Mouse (Mus musculus) stomach, adult 2 months (tissue): Measurements from ENCODE around the gene Mipep. TPM values are rescaled to one million over a fixed set of nuclear protein-coding genes. Genes with fewer than 3 reads are reported as not detected.

Source experiments
- polyA plus RNA-seq: library from polyadenylated mRNA; depleted of rRNA; stranded (reverse); fragments of >200 nt; gene quantifications from 2 replicates; pipeline ENCODE4 v1.2.3, GENCODE M21; 2012; rRNA removed

The Mipep gene
- polyA plus RNA-seq = 5.0 and 6.4 TPM in 2 replicates

GRCm38 (mm10) chr14:60784427-60785315 lies at the start of gene Mipep:
Gene Mipep, plus strand, starts transcription at chr14:60784573.

GRCm38 (mm10) chr14:60767884-60768283 lies 16.5 kb upstream of the Mipep start, which contains the start of gene C1qtnf9:
Gene C1qtnf9, plus strand, starts transcription at chr14:60768134.

Other genes with a start within 250 kb of the Mipep start
- 13.4 and 15.5 TPM in 2 replicates for gene Spata13, start 150.6 kb upstream of the Mipep start, polyA plus RNA-seq
- gene C1qtnf9, start 16.4 kb upstream of the Mipep start, polyA plus RNA-seq = 0.47 and 0.77 TPM in 2 replicates